Mouse (Mus musculus): ENCODE results near the gene Catsperz.

GRCm38 (mm10) chr19:6970460-6971085 lies 45.4 kb upstream of the Catsperz start:
- TF ChIP-seq GATA1 (IDR thresholded peaks at IDR 0.05; ENCODE audit: low read length) (no peak), TAL1 (IDR thresholded peaks at IDR 0.05; ENCODE audit: low read length) (no peak)

All from erythroblast, embryonic 14.5 days (primary cell).